9 mouse cellular contexts compared by ENCODE assay signal in the genomic region with DNA sequence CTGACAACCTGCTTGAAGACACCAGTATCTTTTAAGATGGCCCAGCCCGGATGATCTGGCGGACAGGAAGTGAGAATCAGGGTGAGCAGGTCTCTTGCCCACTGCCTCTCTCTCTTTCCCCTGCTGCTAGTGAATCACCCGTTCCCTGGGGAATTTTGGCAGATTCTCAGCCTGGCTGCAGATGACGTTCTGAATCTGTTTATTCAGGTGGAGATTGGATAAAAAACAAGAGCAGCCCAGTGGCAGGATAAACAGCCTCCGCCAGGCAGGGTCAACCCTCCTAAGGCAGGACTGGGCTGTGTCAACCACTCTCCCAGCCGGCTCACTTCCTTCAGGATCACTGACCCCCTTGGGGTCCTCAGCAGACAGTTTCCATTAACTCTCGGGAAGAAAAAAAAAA. TPM values are rescaled to one million over a fixed set of nuclear protein-coding genes. Genes with fewer than 3 reads are reported as not detected.
DNase-seq lines count a peak whose midpoint lies in the region; ATAC-seq and TF ChIP-seq lines count a peak whose summit lies in the region.
"Had no signal": no experiment of that assay in that cellular context is flagged by ENCODE, and none has a peak within 500 bp of the region (broad histone marks: within the 10 kb centered on the region; RNA-seq: fewer than 3 reads in every experiment).

No protein-coding gene starts in this region.

- H3K27me3 ChIP-seq in heart, embryonic 11.5 days (ENCODE audit: control insufficient read depth, insufficient read depth, low read length), result no peaks in the 10 kb centered on the region
- H3K27me3 ChIP-seq in hindbrain, embryonic 11.5 days (ENCODE audit: control insufficient read depth, insufficient read depth, low read length), result no peaks in the 10 kb centered on the region
- H3K27me3 ChIP-seq: limb, embryonic 15.5 days had no signal

- peak; percentile 97 for DNase-seq in heart, adult 11 months
- DNase-seq in MN1 (ENCODE audit: low spot score), result peak; percentile 96
- DNase-seq in embryo, embryonic 10.5 days (ENCODE audit: low spot score), result peak; percentile 59
- DNase-seq in hindbrain, embryonic 11.5 days (ENCODE audit: low spot score), result peak; percentile 44
- DNase-seq in retina, embryonic 14.5 days (ENCODE audit: low spot score), result peak; percentile 51
- no peak for DNase-seq in lung, adult 2 months
- DNase-seq in spleen, postnatal 10 days (ENCODE audit: low spot score in 2 of 2), result no peak

- 29% methylated on average over 7 of the region's 7 CpGs for WGBS in heart, embryonic 11.5 days (ENCODE audit: insufficient replicate concordance)
- 50% methylated on average over 7 of the region's 7 CpGs for WGBS in hindbrain, embryonic 11.5 days
- 38% methylated on average over 7 of the region's 7 CpGs for WGBS in lung, adult 2 months

- no peak for ATAC-seq in heart, embryonic 11.5 days (replicated peaks; ENCODE audit: insufficient number of reproducible peaks, low FRiP score, low TSS enrichment)
- no peak for ATAC-seq in hindbrain, embryonic 11.5 days (ENCODE audit: low FRiP score)

- no peaks in the 10 kb centered on the region for H3K9me3 ChIP-seq in heart, embryonic 11.5 days (replicated peaks; ENCODE audit: control insufficient read depth, low read length)
- H3K9me3 ChIP-seq in hindbrain, embryonic 11.5 days (ENCODE audit: control insufficient read depth, low read length), result no peaks in the 10 kb centered on the region
- H3K9me3 ChIP-seq: limb, embryonic 15.5 days had no signal

- no peak for TF ChIP-seq CTCF in lung, adult 2 months (IDR thresholded peaks at IDR 0.05; ENCODE audit: insufficient read depth, low read length)

- H3K27ac ChIP-seq in heart, embryonic 11.5 days (ENCODE audit: low read depth, low read length), result no peak overlapping the region; the same call in 1 of the 2 replicates
- H3K27ac ChIP-seq in hindbrain, embryonic 11.5 days (ENCODE audit: low read depth, low read length), result no peak overlapping the region
- H3K27ac ChIP-seq: limb, embryonic 15.5 days had no signal

- peaks cover 25% of the 10 kb centered on the region for H3K4me1 ChIP-seq in heart, embryonic 11.5 days (ENCODE audit: control insufficient read depth, insufficient read depth, low read length)
- H3K4me1 ChIP-seq in hindbrain, embryonic 11.5 days (replicated peaks; ENCODE audit: control insufficient read depth, insufficient read depth, low read length), result no peaks in the 10 kb centered on the region
- peaks cover 3% of the 10 kb centered on the region for H3K4me1 ChIP-seq in lung, adult 2 months (ENCODE audit: control insufficient read depth, insufficient read depth, low read length)

- no peak overlapping the region for H3K4me2 ChIP-seq in heart, embryonic 11.5 days
- H3K4me2 ChIP-seq in hindbrain, embryonic 11.5 days (replicated peaks; ENCODE audit: low read depth, low read length), result no peak overlapping the region
- H3K4me2 ChIP-seq: limb, embryonic 15.5 days had no signal

- no peak for TF ChIP-seq POLR2A in lung, adult 2 months (IDR thresholded peaks at IDR 0.05; ENCODE audit: borderline replicate concordance, extremely low read depth, low read depth, low read length)

- no peaks in the 10 kb centered on the region for H3K36me3 ChIP-seq in heart, embryonic 11.5 days (ENCODE audit: control insufficient read depth, insufficient read depth, low read length)
- H3K36me3 ChIP-seq in hindbrain, embryonic 11.5 days (ENCODE audit: control insufficient read depth, insufficient read depth, low read length), result no peaks in the 10 kb centered on the region
- H3K36me3 ChIP-seq: limb, embryonic 15.5 days had no signal

- no peak overlapping the region for H3K9ac ChIP-seq in heart, embryonic 11.5 days (ENCODE audit: low read depth, low read length)
- no peak overlapping the region for H3K9ac ChIP-seq in hindbrain, embryonic 11.5 days (ENCODE audit: low read depth, low read length)
- H3K9ac ChIP-seq: limb, embryonic 15.5 days had no signal

- no peak overlapping the region for H3K4me3 ChIP-seq in heart, embryonic 11.5 days (ENCODE audit: low read depth, low read length)
- H3K4me3 ChIP-seq in hindbrain, embryonic 11.5 days (ENCODE audit: low read depth, low read length), result no peak overlapping the region
- H3K4me3 ChIP-seq in lung, adult 2 months (replicated peaks; ENCODE audit: extremely low read depth, low read depth, low read length), result no peak overlapping the region
- H3K4me3 ChIP-seq: limb, embryonic 15.5 days had no signal

RNA-seq across cellular contexts. Expression of a gene that starts 59.7 kb away (rescaled TPM):
- 10.9 and 11.8 TPM in 2 replicates for polyA plus RNA-seq in heart, embryonic 11.5 days (2014; fragmentation: Nextera tagmentation; extraction: Ambion mirVana)
- polyA plus RNA-seq in hindbrain, embryonic 11.5 days (2014; fragmentation: Nextera tagmentation; extraction: Ambion mirVana), result 18.0 and 20.2 TPM in 2 replicates
- 18.7 and 22.9 TPM in 2 replicates for polyA plus RNA-seq in lung, adult 2 months (2012; rRNA removed)

Comparison
In these comparisons a context has a peak if more than half of its experiments do, and no peak if none do; other contexts are left out.
1. DNase-seq: peak in heart, adult 11 months (single experiment), MN1 (single experiment), embryo, embryonic 10.5 days (single experiment), hindbrain, embryonic 11.5 days (single experiment) and retina, embryonic 14.5 days (single experiment); none in lung, adult 2 months (single experiment) and spleen, postnatal 10 days (0 of 2).